Mouse (Mus musculus) megakaryocyte-erythroid progenitor cell, adult 5 weeks (primary cell): ENCODE data around the gene Inpp4b. TPM values are rescaled to one million over a fixed set of nuclear protein-coding genes. Genes with fewer than 3 reads are reported as not detected.

ENCODE experiments used
- polyA plus RNA-seq: library from polyadenylated mRNA; stranded (reverse); fragments of >175 nt; gene quantifications from 2 replicates; pipeline ENCODE4 v1.2.3, GENCODE M21; 2012

Gene Inpp4b
- 0.34 and 0.36 TPM in 2 replicates for polyA plus RNA-seq

DNA sequence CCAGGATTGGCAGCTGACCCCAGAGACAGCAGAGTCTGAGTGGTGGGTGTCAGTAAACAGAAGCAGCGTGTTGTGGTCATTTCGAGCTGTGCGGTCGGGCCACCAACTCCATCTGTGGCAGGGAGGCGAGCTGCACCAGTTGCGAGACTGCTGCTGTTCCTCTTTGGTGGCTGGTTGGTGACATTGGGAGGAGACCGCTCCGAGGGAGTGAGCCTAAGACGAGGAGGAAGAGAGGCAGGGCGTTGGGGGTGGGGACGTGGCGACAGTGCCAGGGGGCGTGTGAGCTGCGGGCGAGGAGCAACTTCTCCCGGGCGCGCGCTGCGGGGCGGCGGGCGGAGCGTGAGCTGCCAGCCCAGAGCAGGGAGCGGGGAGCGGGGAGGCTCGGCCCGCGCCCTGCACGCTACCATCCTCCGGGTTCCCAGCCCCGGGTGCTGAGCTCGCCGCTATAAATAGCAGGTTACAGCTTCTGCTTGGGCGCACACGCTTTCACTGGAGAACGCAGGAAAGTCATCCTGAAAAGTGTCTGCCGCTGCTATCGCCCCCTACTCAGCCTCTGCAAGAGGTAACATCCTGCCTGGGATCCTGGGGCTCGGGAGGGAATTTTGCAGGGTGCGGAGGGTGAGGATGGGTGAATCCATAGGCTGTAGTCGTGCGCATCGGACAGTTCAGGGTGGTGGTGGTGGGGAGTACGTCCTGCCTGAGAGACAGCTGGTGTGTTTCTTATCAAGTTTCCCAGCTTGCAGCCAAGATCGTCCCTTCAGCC is at the start of gene Inpp4b:
Inpp4b (plus strand) TSS at position 321 of the 763 bp plus-strand sequence.

